Mouse (Mus musculus): ENCODE measurements around the gene Morn3. TPM values are rescaled to one million over a fixed set of nuclear protein-coding genes. Genes with fewer than 3 reads are reported as not detected.

The Morn3 gene
- total RNA-seq, 2 experiments from 2014 or later: not detected

GRCm38 (mm10) chr5:122994303-122994846 is 52.4 kb downstream of the Morn3 start:
- ATAC-seq (replicated peaks; ENCODE audit: poor library complexity, severe bottlenecking): peak; percentile 96

- ATAC-seq (replicated peaks; ENCODE audit: poor library complexity, severe bottlenecking): no peak
Measured at GRCm38 (mm10) chr5:122993811-122994210, 53.0 kb downstream of the Morn3 start.

GRCm38 (mm10) chr5:122991350-122992004 is 55.3 kb downstream of the Morn3 start:
- ATAC-seq (replicated peaks; ENCODE audit: poor library complexity, severe bottlenecking): no peak

GRCm38 (mm10) chr5:122990411-122991160 is 56.2 kb downstream of the Morn3 start:
- ATAC-seq (replicated peaks; ENCODE audit: poor library complexity, severe bottlenecking): no peak

GRCm38 (mm10) chr5:122989551-122990330 is 57.1 kb downstream of the Morn3 start, which contains the start of gene Kdm2b:
Gene Kdm2b, minus strand, starts transcription at chr5:122989823.
- no peak for ATAC-seq (replicated peaks; ENCODE audit: poor library complexity, severe bottlenecking)

- peak; percentile 55 for ATAC-seq (replicated peaks; ENCODE audit: poor library complexity, severe bottlenecking)
Measured at GRCm38 (mm10) chr5:122989001-122989525, 57.8 kb downstream of the Morn3 start.

- ATAC-seq (replicated peaks; ENCODE audit: poor library complexity, severe bottlenecking): peak; percentile 46
Measured at GRCm38 (mm10) chr5:122988021-122988751, 58.6 kb downstream of the Morn3 start.

GRCm38 (mm10) chr5:122987211-122988020 is 59.4 kb downstream of the Morn3 start:
- ATAC-seq (replicated peaks; ENCODE audit: poor library complexity, severe bottlenecking): peak; percentile 15

- no peak for ATAC-seq (replicated peaks; ENCODE audit: poor library complexity, severe bottlenecking)
Measured at GRCm38 (mm10) chr5:122986091-122986493, 60.7 kb downstream of the Morn3 start.

Other genes with a start within 250 kb of the Morn3 start
- gene Anapc5, start 225.7 kb downstream of the Morn3 start, total RNA-seq (2014; fragmentation: Nextera tagmentation): 306 and 321 TPM in 2 replicates
- gene Anapc5, start 225.7 kb downstream of the Morn3 start, total RNA-seq (2017): 339 and 341 TPM in 2 replicates
- gene Rnf34, start 197.0 kb downstream of the Morn3 start, total RNA-seq (2014; fragmentation: Nextera tagmentation): 19.2 and 20.4 TPM in 2 replicates
- 17.5 and 21.6 TPM in 2 replicates for gene Rnf34, start 197.0 kb downstream of the Morn3 start, total RNA-seq (2017)
- gene Kdm2b, start 57.2 kb downstream of the Morn3 start, total RNA-seq (2014; fragmentation: Nextera tagmentation): 42.8 and 63.5 TPM in 2 replicates
- 54.8 and 58.7 TPM in 2 replicates for gene Kdm2b, start 57.2 kb downstream of the Morn3 start, total RNA-seq (2017)
- gene Orai1, start 31.9 kb downstream of the Morn3 start, total RNA-seq (2014; fragmentation: Nextera tagmentation): 40.9 and 43.8 TPM in 2 replicates
- 15.6 and 22.4 TPM in 2 replicates for gene Orai1, start 31.9 kb downstream of the Morn3 start, total RNA-seq (2017)
- gene Tmem120b, start 21.4 kb upstream of the Morn3 start, total RNA-seq (2014; fragmentation: Nextera tagmentation): 1.8 and 3.1 TPM in 2 replicates
- 1.6 and 2.3 TPM in 2 replicates for gene Tmem120b, start 21.4 kb upstream of the Morn3 start, total RNA-seq (2017)
- gene Rhof, start 85.7 kb upstream of the Morn3 start, total RNA-seq (2014; fragmentation: Nextera tagmentation): 1.5 TPM in 1 of 2 replicates, not detected in the other
- 0.26 and 1.6 TPM in 2 replicates for gene Rhof, start 85.7 kb upstream of the Morn3 start, total RNA-seq (2017)
- gene Setd1b, start 95.2 kb upstream of the Morn3 start, total RNA-seq (2014; fragmentation: Nextera tagmentation): 29.5 and 37.5 TPM in 2 replicates
- gene Setd1b, start 95.2 kb upstream of the Morn3 start, total RNA-seq (2017): 1.2 TPM in 2 replicates
- gene Psmd9, start 122.4 kb upstream of the Morn3 start, total RNA-seq (2014; fragmentation: Nextera tagmentation): 26.5 and 45.9 TPM in 2 replicates
- 15.5 and 25.2 TPM in 2 replicates for gene Psmd9, start 122.4 kb upstream of the Morn3 start, total RNA-seq (2017)
- gene Hpd, start 135.7 kb upstream of the Morn3 start, total RNA-seq (2014; fragmentation: Nextera tagmentation): not detected in 2 replicates
- not detected in 2 replicates for gene Hpd, start 135.7 kb upstream of the Morn3 start, total RNA-seq (2017)
- gene Wdr66, start 205.1 kb upstream of the Morn3 start, total RNA-seq (2014; fragmentation: Nextera tagmentation): 0.99 TPM in 1 of 2 replicates, not detected in the other
- not detected in 2 replicates for gene Wdr66, start 205.1 kb upstream of the Morn3 start, total RNA-seq (2017)